Mouse (Mus musculus): ENCODE measurements around the gene Klhl15.

Klhl15 gene

GRCm38 (mm10) chrX:94234532-94235189, at the start of gene Klhl15:
TSS of gene Klhl15 (plus strand) at chrX:94234599.
- peak; percentile 85 to 91 for DNase-seq

DNA sequence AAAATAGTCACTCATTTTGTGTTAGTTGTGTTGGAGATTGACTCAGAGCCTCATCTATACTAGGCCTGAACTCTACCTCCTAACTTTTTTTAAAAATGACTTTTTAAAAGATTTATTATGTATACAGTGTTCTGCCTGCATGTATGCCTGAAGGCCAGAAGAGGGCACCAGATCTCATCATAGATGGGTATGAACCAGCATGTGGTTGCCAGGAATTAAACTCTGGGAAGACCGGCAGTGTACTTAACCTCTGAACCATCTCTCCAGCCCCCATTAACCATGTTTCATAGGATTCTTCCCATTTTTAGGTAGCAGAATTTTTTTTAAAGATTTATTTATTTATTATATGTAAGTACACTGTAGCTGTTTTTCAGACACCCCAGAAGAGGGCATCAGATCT, 49.2 kb upstream of the Klhl15 start:
- DNase-seq, result no peak

DNA sequence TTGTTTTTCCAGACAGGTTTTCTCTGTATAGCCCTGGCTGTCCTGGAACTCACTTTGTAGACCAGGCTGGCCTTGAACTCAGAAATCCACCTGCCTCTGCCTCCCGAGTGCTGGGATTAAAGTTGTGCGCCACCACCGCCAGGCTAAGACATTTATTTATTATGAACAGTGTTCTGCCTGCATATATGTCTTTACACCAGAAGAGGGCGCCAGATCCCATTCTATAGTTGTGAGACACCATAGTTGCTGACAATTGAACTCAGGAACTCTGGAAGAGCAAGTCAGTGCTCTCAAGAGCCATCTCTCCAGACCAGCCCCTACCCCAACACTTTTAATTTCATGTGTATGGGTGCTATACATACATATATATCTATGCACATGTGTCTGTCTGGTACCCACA, 40.5 kb upstream of the Klhl15 start:
- peak; percentile 16 to 38 for DNase-seq

DNA sequence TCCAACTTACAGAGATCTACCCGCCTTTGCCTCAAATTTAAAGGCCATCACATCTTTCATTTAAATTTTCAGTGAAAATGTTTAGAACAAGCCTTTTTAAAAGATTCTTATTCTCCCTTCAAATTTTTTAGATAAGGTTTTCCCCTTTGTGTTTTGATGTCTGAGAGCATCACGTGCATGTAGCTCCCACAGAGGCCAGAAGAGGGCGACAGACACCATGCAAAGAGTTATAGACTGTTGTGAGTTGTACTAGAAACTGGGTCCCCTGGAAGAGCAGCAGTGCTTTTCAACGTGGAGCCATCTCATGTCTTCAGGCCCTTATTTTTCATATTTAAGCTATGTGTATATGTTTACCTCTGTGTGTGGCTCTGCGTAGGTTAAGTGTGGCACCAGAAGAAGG, 36.6 kb upstream of the Klhl15 start:
- DNase-seq, result peak in 1 of 2 experiments; percentile 76

- DNase-seq, result no peak
These were observed 22.2 kb upstream of the Klhl15 start for GRCm38 (mm10) chrX:94212264-94212596.

DNA sequence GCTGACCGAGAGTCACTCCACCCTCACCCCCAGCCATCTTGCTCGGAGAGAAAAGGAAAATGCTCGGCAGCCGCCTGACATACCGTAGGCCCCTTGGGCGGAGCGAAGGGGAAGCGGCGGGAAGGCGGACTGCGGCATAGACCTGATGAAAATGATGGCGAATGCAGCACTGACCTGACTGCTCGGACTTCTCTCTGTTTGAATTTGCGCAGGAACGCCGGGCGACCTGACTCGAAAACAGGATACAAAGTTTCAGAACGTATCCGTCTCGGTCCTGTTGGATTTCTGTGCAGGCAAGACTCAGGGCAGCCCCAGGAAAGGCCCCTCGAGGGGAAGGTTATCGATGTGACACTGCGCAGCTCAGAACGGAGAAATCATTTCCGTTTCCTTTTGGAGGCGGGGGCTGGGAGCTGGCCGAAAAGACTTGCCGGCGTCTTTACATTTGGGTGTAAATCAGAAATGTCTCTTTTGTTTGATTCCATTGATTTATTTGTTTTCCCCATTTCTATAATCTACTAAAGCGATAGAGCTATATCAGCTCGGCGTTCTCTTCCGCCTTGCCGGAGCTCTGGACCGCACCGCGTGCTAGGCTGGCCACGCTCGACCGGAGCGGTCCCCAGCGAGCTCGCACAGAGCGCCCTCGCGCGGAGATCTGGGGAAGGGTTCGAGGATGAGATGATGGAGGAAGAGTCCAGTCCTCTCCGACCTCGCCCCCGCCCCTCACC, 21.6 kb upstream of the Klhl15 start, which contains the start of gene Eif2s3x:
Eif2s3x (minus strand) TSS at position 266 of the 725 bp plus-strand sequence.
- DNase-seq, result peak; percentile 85 to 95

- peak in 1 of 2 experiments; percentile 0 for DNase-seq
These were observed 21.0 kb upstream of the Klhl15 start for GRCm38 (mm10) chrX:94213384-94213783.

GRCm38 (mm10) chrX:94233432-94233831, 967 bp upstream of the Klhl15 start:
- peak; percentile 11 to 13 for DNase-seq

DNA sequence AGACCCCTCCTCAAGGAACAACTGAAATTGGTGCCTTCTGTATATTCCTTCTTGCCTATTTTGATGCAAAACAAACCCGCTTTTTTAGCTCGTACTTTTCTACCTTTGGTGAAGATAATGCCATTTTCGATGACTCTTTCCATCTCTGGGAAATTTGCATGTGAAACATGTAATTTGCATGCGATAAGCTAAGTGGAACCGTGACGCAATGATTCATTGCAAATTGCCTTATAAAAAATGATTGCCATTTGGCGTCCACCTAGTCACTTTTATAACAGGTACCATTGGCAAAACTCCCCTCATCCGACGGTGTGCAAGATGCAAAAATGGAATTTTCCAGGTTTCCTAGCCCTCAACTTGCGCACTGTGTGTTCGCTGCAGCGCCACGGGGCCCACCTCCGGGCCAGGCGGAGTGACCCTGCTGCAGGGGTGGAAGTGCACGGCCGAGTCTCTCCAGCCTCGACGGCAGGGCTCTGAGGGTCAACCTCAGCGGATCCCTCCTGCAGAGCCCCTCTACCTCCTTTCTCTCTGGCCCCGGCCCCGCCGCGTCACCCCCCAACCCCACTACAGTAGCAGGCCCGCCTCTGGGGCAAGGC, 365 bp upstream of the Klhl15 start:
- DNase-seq, result no peak

DNA sequence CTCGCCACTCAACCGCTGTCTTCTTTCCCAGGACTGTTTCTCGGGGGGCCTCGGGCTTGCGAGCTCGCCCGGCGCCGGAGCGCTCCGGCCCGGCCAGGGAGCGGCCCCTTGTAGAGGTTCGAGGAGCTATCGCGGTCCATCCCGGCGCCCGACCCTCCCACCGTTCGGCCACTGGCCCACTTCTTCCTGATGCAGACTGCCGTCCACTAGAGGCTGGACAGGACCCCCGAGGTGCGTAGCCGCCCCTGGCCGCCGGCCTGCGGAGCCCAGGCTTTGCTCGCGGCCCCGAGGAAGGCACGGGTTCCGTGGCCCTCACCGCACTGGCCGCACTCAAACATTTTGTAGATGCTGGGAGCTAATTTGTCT, 774 bp downstream of the Klhl15 start:
- DNase-seq, result no peak

- peak; percentile 1 to 2 for DNase-seq
These were observed 1.2 kb downstream of the Klhl15 start for GRCm38 (mm10) chrX:94235601-94236000.

GRCm38 (mm10) chrX:94288923-94289322, 54.5 kb downstream of the Klhl15 start:
- DNase-seq, result peak; percentile 3 to 16

GRCm38 (mm10) chrX:94302928-94303327, 68.5 kb downstream of the Klhl15 start:
- DNase-seq, result no peak

- DNase-seq, result no peak
These were observed 86.9 kb downstream of the Klhl15 start for GRCm38 (mm10) chrX:94321036-94321902.
